Mouse (Mus musculus) left cerebral cortex, adult 9 months (tissue): ENCODE data around the gene Eomes.

Source experiments
- DNase-seq, 2 experiments: peaks; one replicate each; pipeline ENCODE4 v3.0.0; 2022; ENCODE audit warnings: low spot score in 2 of 2

The Eomes gene

GRCm38 (mm10) chr9:118488138-118488895, 10.3 kb downstream of the Eomes start:
- DNase-seq = no peak

GRCm38 (mm10) chr9:118488896-118489578, 11.0 kb downstream of the Eomes start:
- no peak for DNase-seq

GRCm38 (mm10) chr9:118489579-118490019, 11.6 kb downstream of the Eomes start:
- peak in 1 of 2 experiments; percentile 69 for DNase-seq

- DNase-seq = no peak
These were observed 13.2 kb downstream of the Eomes start for GRCm38 (mm10) chr9:118491195-118491594.

- DNase-seq = no peak
These were observed 15.1 kb downstream of the Eomes start for GRCm38 (mm10) chr9:118492932-118493698.

- no peak for DNase-seq
These were observed 16.1 kb downstream of the Eomes start for GRCm38 (mm10) chr9:118494106-118494505.

GRCm38 (mm10) chr9:118495933-118496332, 17.9 kb downstream of the Eomes start:
- no peak for DNase-seq

- DNase-seq = no peak
These were observed 18.9 kb downstream of the Eomes start for GRCm38 (mm10) chr9:118496952-118497351.

GRCm38 (mm10) chr9:118498061-118498460, 20.0 kb downstream of the Eomes start:
- no peak for DNase-seq

- DNase-seq = no peak
These were observed 23.0 kb downstream of the Eomes start for GRCm38 (mm10) chr9:118500963-118501362.

- no peak for DNase-seq
These were observed 26.6 kb downstream of the Eomes start for GRCm38 (mm10) chr9:118504656-118505055.

GRCm38 (mm10) chr9:118506020-118506403, 28.0 kb downstream of the Eomes start, which contains the start of gene Golga4:
Gene Golga4 (plus strand): TSS chr9:118506267.
- peak; percentile 74 to 90 for DNase-seq

GRCm38 (mm10) chr9:118506404-118507231, 28.6 kb downstream of the Eomes start:
- no peak for DNase-seq

- no peak for DNase-seq
These were observed 29.5 kb downstream of the Eomes start for GRCm38 (mm10) chr9:118507552-118507951.

GRCm38 (mm10) chr9:118508601-118509000, 30.6 kb downstream of the Eomes start:
- DNase-seq = no peak

GRCm38 (mm10) chr9:118510941-118511690, 33.1 kb downstream of the Eomes start:
- no peak for DNase-seq

GRCm38 (mm10) chr9:118512681-118513233, 34.7 kb downstream of the Eomes start:
- DNase-seq = no peak

GRCm38 (mm10) chr9:118515476-118515875, 37.5 kb downstream of the Eomes start:
- DNase-seq = no peak

GRCm38 (mm10) chr9:118516162-118516561, 38.1 kb downstream of the Eomes start:
- no peak for DNase-seq

GRCm38 (mm10) chr9:118517619-118518018, 39.6 kb downstream of the Eomes start:
- no peak for DNase-seq
